Mouse (Mus musculus) cerebellum, adult 11 months (tissue): ENCODE measurements at regions not wholly inside any gene's neighbourhood (a gene's known extent, or its start where the extent isn't known, plus 50 kb on each side); places are given as distances from the start of the nearest gene placed in this dataset.

Source experiments
- DNase-seq: peaks from one replicate; pipeline ENCODE4 v3.0.0; 2022

DNA sequence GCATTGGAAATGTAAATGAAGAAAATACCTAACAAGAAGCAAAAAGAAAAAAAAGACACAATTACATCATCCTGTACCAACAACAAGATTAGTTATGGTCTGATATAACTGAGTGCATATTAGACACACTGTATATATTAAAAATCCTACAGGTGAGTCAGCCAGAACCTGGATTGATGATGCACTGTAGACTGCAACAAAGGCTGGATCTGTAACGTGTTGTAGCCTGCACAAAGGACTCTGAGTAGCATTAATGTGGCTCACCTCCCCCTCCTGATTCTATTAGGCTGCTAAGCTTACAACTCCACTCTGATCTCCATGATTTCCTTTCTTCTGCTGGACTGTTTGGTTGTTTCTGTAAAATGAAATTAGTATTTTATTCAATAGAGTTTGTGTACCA is 1383.4 kb downstream of the Defb40 start:
- no peak for DNase-seq

DNA sequence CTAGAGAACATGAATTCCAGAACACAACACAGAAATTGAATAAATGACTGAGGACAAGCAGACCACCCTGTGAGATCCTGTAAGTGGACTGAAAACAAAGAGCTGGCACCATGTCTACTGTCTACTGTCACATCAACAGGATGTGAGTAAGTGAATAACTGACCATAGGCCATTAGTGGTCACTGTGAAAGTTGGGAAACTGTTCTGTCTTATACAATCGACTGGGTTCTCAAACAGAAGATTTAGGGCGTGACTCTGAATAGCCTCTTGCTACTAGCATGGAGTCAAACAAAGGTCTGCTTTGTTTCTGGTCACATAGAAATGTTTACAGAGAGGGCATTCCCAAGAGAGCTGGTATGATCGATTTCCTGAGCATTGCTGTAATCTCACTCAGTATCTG is 1387.9 kb downstream of the Defb40 start:
- DNase-seq: no peak

DNA sequence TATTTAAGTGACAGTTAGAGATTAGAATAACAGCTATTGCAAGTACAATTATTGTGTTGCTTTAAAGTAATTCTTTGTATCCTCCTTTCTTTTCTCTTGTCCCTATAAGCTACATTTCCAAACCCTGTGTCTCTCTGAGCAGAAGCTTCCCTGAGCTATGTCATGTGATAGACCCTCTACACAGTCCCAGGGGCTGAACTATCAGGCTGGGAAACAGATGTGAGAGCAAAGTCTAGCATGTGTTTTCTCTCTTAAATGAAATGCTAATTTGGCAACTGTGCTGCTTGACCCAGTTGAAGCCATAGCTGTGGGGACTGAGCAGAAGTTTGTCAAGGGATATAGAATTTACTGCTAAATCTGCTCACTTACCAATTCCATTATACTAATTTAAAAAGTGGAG is 1389.9 kb downstream of the Defb40 start:
- no peak for DNase-seq

DNA sequence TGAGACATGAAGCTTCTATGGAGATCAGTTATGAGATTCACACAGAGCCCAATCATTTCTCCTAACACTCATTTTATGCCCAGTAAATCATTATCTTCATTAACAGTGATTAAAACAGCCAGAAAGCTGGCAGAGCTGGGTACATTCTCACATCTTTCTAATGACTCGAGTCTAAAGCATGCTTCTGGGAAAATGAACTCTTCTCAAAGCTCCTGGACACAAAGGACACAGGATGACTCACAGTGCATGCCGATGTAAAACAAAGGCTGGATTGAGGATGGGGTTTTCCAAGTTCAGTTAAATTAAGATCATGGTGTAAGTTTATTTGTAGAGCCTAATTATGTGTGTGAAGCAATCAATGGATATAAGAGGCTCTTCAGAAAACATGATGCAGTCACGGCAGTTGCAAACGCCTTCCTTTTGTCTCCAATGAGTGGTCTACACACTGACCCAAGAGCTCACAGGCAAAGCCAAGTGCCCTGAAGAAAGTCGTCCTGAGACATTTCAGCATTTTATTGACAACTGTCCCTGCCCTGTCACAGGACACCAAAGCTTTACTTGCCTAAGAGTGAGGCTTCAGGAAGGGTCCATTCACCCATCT is 1390.7 kb downstream of the Defb40 start:
- DNase-seq: no peak
